Mouse (Mus musculus) myocyte (in vitro differentiated cells): ENCODE results near the gene Nmt2.

Experiments
- CEBPB ChIP-seq: IDR thresholded peaks from 2 replicates; pipeline ENCODE4 v1.6.1; 2011; ENCODE audit warnings: mild to moderate bottlenecking, moderate library complexity; ENCODE audit not compliant: poor library complexity, insufficient read depth, severe bottlenecking
- E2F4 ChIP-seq: IDR thresholded peaks from one replicate; pipeline ENCODE4 v1.6.1; 2011; ENCODE audit warnings: mild to moderate bottlenecking, control low read depth, moderate library complexity; ENCODE audit not compliant: insufficient read depth
- MAX ChIP-seq: IDR thresholded peaks from one replicate; pipeline ENCODE4 v1.6.1; 2011; ENCODE audit warnings: low read depth, mild to moderate bottlenecking, control low read depth
- MYOD1 ChIP-seq, 3 experiments: IDR thresholded peaks; one replicate each; pipeline ENCODE4 v1.6.1; 2011; ENCODE audit warnings: control low read depth in 2 of 3, low read depth in 2 of 3, mild to moderate bottlenecking in 2 of 3, moderate library complexity in 1 of 3; ENCODE audit not compliant: insufficient read length in 2 of 3, control insufficient read depth in 1 of 3
- MYOG ChIP-seq, 3 experiments: IDR thresholded peaks; one replicate each; pipeline ENCODE4 v1.6.1; 2011; ENCODE audit warnings: control low read depth in 2 of 3, low read depth in 2 of 3, mild to moderate bottlenecking in 2 of 3; ENCODE audit not compliant: insufficient read length in 2 of 3, control insufficient read depth in 1 of 3, insufficient read depth in 1 of 3
- POLR2A ChIP-seq: IDR thresholded peaks from one replicate; pipeline ENCODE4 v1.6.1; 2011; ENCODE audit warnings: low read depth, mild to moderate bottlenecking, control low read depth, moderate library complexity; ENCODE audit not compliant: insufficient read length
- POLR2AphosphoS2 ChIP-seq: IDR thresholded peaks from one replicate; pipeline ENCODE4 v1.6.1; 2011; ENCODE audit warnings: low read depth, control low read depth; ENCODE audit not compliant: insufficient read length
- TCF12 ChIP-seq: IDR thresholded peaks from one replicate; pipeline ENCODE4 v1.6.1; 2011; ENCODE audit warnings: mild to moderate bottlenecking, control low read depth; ENCODE audit not compliant: poor library complexity, insufficient read depth, severe bottlenecking
- TCF3 ChIP-seq: IDR thresholded peaks from one replicate; pipeline ENCODE4 v1.6.1; 2011; ENCODE audit warnings: low read depth, control low read depth; ENCODE audit not compliant: insufficient read length
- USF1 ChIP-seq: IDR thresholded peaks from one replicate; pipeline ENCODE4 v1.6.1; 2011; ENCODE audit warnings: low read depth, mild to moderate bottlenecking, control low read depth, moderate library complexity

GRCm38 (mm10) chr2:3281311-3281710 is 2.7 kb upstream of the Nmt2 start:
- TF ChIP-seq MAX (no peak), POLR2A (no peak), E2F4 (no peak), TCF12 (no peak), MYOG (IDR thresholded peaks at IDR 0.05; ENCODE audit: control insufficient read depth in 1 of 3, insufficient read depth in 1 of 3, insufficient read length in 2 of 3, low read depth in 2 of 3) (no peak), POLR2AphosphoS2 (no peak), MYOD1 (IDR thresholded peaks at IDR 0.05; ENCODE audit: control insufficient read depth in 1 of 3, insufficient read length in 2 of 3, low read depth in 2 of 3) (no peak), CEBPB (no peak), USF1 (no peak), TCF3 (no peak)
